Comparison of ENCODE assay signal across 12 mouse cellular contexts in the genomic region with DNA sequence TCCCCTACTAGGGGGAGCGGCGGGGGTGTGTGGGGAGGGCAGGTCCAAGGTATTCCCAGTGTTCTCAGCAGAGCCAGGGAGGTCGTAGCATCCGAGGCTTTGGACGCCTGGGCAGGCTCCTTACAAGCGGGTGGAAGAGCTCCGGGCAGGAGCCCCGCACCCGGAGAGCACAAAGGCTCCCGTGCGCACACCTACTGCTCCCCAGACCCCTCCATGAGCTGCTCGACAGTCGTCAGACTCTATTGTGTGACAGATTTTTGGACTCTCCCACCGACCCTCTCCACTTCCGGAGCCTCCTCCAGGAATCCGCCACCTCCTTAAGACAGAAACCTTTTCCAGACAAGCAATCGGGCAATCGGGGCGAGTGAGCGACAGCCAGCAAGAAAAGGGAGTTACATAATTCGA. TPM values are rescaled to one million over a fixed set of nuclear protein-coding genes. Genes with fewer than 3 reads are reported as not detected.
DNase-seq lines count a peak whose midpoint lies in the region; ATAC-seq lines count a peak whose summit lies in the region.
"Had no signal": no experiment of that assay in that cellular context is flagged by ENCODE, and none has a peak within 500 bp of the region (broad histone marks: within the 10 kb centered on the region; RNA-seq: fewer than 3 reads in every experiment).

No protein-coding gene starts in this region.

- no peaks in the 10 kb centered on the region for H3K9me3 ChIP-seq in forebrain, embryonic 11.5 days (ENCODE audit: control insufficient read depth, low read length)
- H3K9me3 ChIP-seq in forebrain, embryonic 14.5 days (replicated peaks; ENCODE audit: control insufficient read depth, low read length) = no peaks in the 10 kb centered on the region
- H3K9me3 ChIP-seq in midbrain, embryonic 10.5 days (replicated peaks) = no peaks in the 10 kb centered on the region
- no peaks in the 10 kb centered on the region for H3K9me3 ChIP-seq in midbrain, embryonic 16.5 days (replicated peaks; ENCODE audit: control insufficient read depth, low read length, poor library complexity, severe bottlenecking)
- H3K9me3 ChIP-seq in limb, embryonic 10.5 days (replicated peaks) = no peaks in the 10 kb centered on the region
- H3K9me3 ChIP-seq in neural tube, embryonic 13.5 days = no peaks in the 10 kb centered on the region
- H3K9me3 ChIP-seq: liver, embryonic 13.5 days had no signal

- no peak overlapping the region for H3K27ac ChIP-seq in forebrain, embryonic 11.5 days (ENCODE audit: low read depth, low read length)
- H3K27ac ChIP-seq in forebrain, embryonic 14.5 days (ENCODE audit: low read depth, low read length) = no peak overlapping the region
- H3K27ac ChIP-seq in midbrain, embryonic 10.5 days (replicated peaks) = peak overlapping the region; percentile 70
- H3K27ac ChIP-seq in midbrain, embryonic 16.5 days (ENCODE audit: low read length) = no peak overlapping the region
- peak overlapping the region; percentile 93 for H3K27ac ChIP-seq in limb, embryonic 10.5 days
- H3K27ac ChIP-seq in neural tube, embryonic 13.5 days (replicated peaks) = peak overlapping the region; percentile 95
- H3K27ac ChIP-seq: layer of hippocampus, adult 2 months; liver, embryonic 13.5 days; stomach, postnatal 0 days had no signal

- under 1% methylated on average over 21 of the region's 21 CpGs for WGBS in forebrain, embryonic 11.5 days
- under 1% methylated on average over 21 of the region's 21 CpGs for WGBS in forebrain, embryonic 14.5 days
- under 1% methylated on average over 21 of the region's 21 CpGs for WGBS in midbrain, embryonic 10.5 days
- WGBS in midbrain, embryonic 16.5 days = under 1% methylated on average over 21 of the region's 21 CpGs
- WGBS in limb, embryonic 10.5 days = under 1% methylated on average over 21 of the region's 21 CpGs
- WGBS in neural tube, embryonic 13.5 days = under 1% methylated on average over 21 of the region's 21 CpGs

- H3K4me1 ChIP-seq in forebrain, embryonic 11.5 days (replicated peaks; ENCODE audit: control insufficient read depth, insufficient read depth, low read length) = peaks cover 24% of the 10 kb centered on the region
- peaks cover 2% of the 10 kb centered on the region; the same call in 1 of the 2 replicates for H3K4me1 ChIP-seq in forebrain, embryonic 14.5 days (ENCODE audit: control insufficient read depth, insufficient read depth, low read length)
- peaks cover 87% of the 10 kb centered on the region for H3K4me1 ChIP-seq in midbrain, embryonic 10.5 days
- peaks cover 9% of the 10 kb centered on the region for H3K4me1 ChIP-seq in midbrain, embryonic 16.5 days (ENCODE audit: control insufficient read depth, insufficient read depth, low read length)
- H3K4me1 ChIP-seq in limb, embryonic 10.5 days = peaks cover 88% of the 10 kb centered on the region
- H3K4me1 ChIP-seq in neural tube, embryonic 13.5 days (replicated peaks) = peaks cover 54% of the 10 kb centered on the region

- H3K9ac ChIP-seq in forebrain, embryonic 11.5 days (ENCODE audit: low read length) = no peak overlapping the region
- no peak overlapping the region for H3K9ac ChIP-seq in forebrain, embryonic 14.5 days (ENCODE audit: low read length)
- H3K9ac ChIP-seq in midbrain, embryonic 16.5 days (ENCODE audit: low read depth, low read length) = no peak overlapping the region
- H3K9ac ChIP-seq in neural tube, embryonic 13.5 days = peak overlapping the region; percentile 86
- H3K9ac ChIP-seq: liver, embryonic 13.5 days had no signal

- no peak overlapping the region for H3K4me3 ChIP-seq in forebrain, embryonic 11.5 days (ENCODE audit: low read depth, low read length)
- H3K4me3 ChIP-seq in forebrain, embryonic 14.5 days (ENCODE audit: low read depth, low read length) = no peak overlapping the region
- H3K4me3 ChIP-seq in midbrain, embryonic 10.5 days = peak overlapping the region; percentile 55
- H3K4me3 ChIP-seq in midbrain, embryonic 16.5 days (ENCODE audit: low read depth, low read length) = no peak overlapping the region
- peak overlapping the region; percentile 79 for H3K4me3 ChIP-seq in limb, embryonic 10.5 days
- H3K4me3 ChIP-seq in neural tube, embryonic 13.5 days = peak overlapping the region; percentile 53
- H3K4me3 ChIP-seq: layer of hippocampus, adult 2 months; liver, embryonic 13.5 days had no signal

- no peak overlapping the region for H3K4me2 ChIP-seq in forebrain, embryonic 11.5 days (ENCODE audit: low read depth, low read length, severe bottlenecking)
- H3K4me2 ChIP-seq in forebrain, embryonic 14.5 days (ENCODE audit: low read length) = no peak overlapping the region
- H3K4me2 ChIP-seq in midbrain, embryonic 16.5 days (ENCODE audit: low read length) = no peak overlapping the region; the same call in 1 of the 2 replicates
- peak overlapping the region; percentile 62 for H3K4me2 ChIP-seq in neural tube, embryonic 13.5 days
- H3K4me2 ChIP-seq: liver, embryonic 13.5 days had no signal

- ATAC-seq in forebrain, embryonic 11.5 days (replicated peaks; ENCODE audit: low FRiP score) = no peak
- ATAC-seq in forebrain, embryonic 14.5 days = no peak
- ATAC-seq in midbrain, embryonic 16.5 days = no peak
- ATAC-seq in neural tube, embryonic 13.5 days (ENCODE audit: low read depth) = no peak
- ATAC-seq in CD4-positive, CD25-positive, alpha-beta regulatory T cell, adult 4 months = no peak

- no peaks in the 10 kb centered on the region for H3K36me3 ChIP-seq in forebrain, embryonic 11.5 days (ENCODE audit: control insufficient read depth, insufficient read depth, low read length)
- H3K36me3 ChIP-seq in forebrain, embryonic 14.5 days (ENCODE audit: control insufficient read depth, insufficient read depth, low read length) = no peaks in the 10 kb centered on the region
- H3K36me3 ChIP-seq in midbrain, embryonic 10.5 days = peaks cover 2% of the 10 kb centered on the region; the same call in 1 of the 2 replicates
- H3K36me3 ChIP-seq in midbrain, embryonic 16.5 days (ENCODE audit: control insufficient read depth, insufficient read depth, low read length) = no peaks in the 10 kb centered on the region
- H3K36me3 ChIP-seq in limb, embryonic 10.5 days = peaks cover 39% of the 10 kb centered on the region
- no peaks in the 10 kb centered on the region for H3K36me3 ChIP-seq in neural tube, embryonic 13.5 days
- H3K36me3 ChIP-seq: liver, embryonic 13.5 days had no signal

- peak; percentile 65 for DNase-seq in forebrain, embryonic 11.5 days (ENCODE audit: low spot score)
- no peak for DNase-seq in forebrain, embryonic 14.5 days (ENCODE audit: low spot score)
- DNase-seq in midbrain, embryonic 10.5 days (ENCODE audit: low spot score) = peak; percentile 63
- peak; percentile 72 for DNase-seq in limb, embryonic 10.5 days (ENCODE audit: low spot score)
- no peak for DNase-seq in spleen, postnatal 14 days (ENCODE audit: low spot score in 2 of 2)
- DNase-seq: liver, embryonic 13.5 days had no signal

- H3K27me3 ChIP-seq in forebrain, embryonic 11.5 days (ENCODE audit: control insufficient read depth, insufficient read depth, low read length) = peaks cover 99% of the 10 kb centered on the region
- H3K27me3 ChIP-seq in forebrain, embryonic 14.5 days (replicated peaks; ENCODE audit: control insufficient read depth, insufficient read depth, low read length) = peaks cover 95% of the 10 kb centered on the region
- peaks cover 100% of the 10 kb centered on the region for H3K27me3 ChIP-seq in midbrain, embryonic 10.5 days (ENCODE audit: low read depth, poor library complexity, severe bottlenecking)
- H3K27me3 ChIP-seq in midbrain, embryonic 16.5 days (ENCODE audit: control insufficient read depth, insufficient read depth, low read depth, low read length) = peaks cover 64% of the 10 kb centered on the region
- H3K27me3 ChIP-seq in limb, embryonic 10.5 days (ENCODE audit: low read depth, poor library complexity, severe bottlenecking) = peaks cover 92% of the 10 kb centered on the region
- H3K27me3 ChIP-seq in neural tube, embryonic 13.5 days = peaks cover 100% of the 10 kb centered on the region

RNA-seq across cellular contexts. Expression of a gene that starts 4.2 kb away (rescaled TPM):
- 1.0 and 1.6 TPM in 2 replicates for polyA plus RNA-seq in forebrain, embryonic 11.5 days (2014; fragmentation: Nextera tagmentation; extraction: Ambion mirVana)
- polyA plus RNA-seq in forebrain, embryonic 14.5 days (2014; fragmentation: Nextera tagmentation; extraction: Ambion mirVana) = 0.34 and 0.40 TPM in 2 replicates
- 2.7 and 3.1 TPM in 2 replicates for polyA plus RNA-seq in midbrain, embryonic 10.5 days (2016; fragmentation: Nextera tagmentation; extraction: Ambion mirVana)
- polyA plus RNA-seq in midbrain, embryonic 16.5 days (2015; fragmentation: Nextera tagmentation; extraction: Ambion mirVana) = 0.95 and 0.98 TPM in 2 replicates
- polyA plus RNA-seq in limb, embryonic 10.5 days (2016; fragmentation: Nextera tagmentation; extraction: Ambion mirVana) = 11.0 and 13.9 TPM in 2 replicates
- 9.1 and 11.1 TPM in 2 replicates for polyA plus RNA-seq in neural tube, embryonic 13.5 days (2015; fragmentation: Nextera tagmentation; extraction: Ambion mirVana)
- polyA plus RNA-seq in CD4-positive, CD25-positive, alpha-beta regulatory T cell, adult 4 months (2017; shearing (Covaris generic)) = not detected
- polyA plus RNA-seq: heart, embryonic 16.5 days; liver, embryonic 13.5 days; stomach, postnatal 0 days had no signal

Comparison
In these comparisons a context has a peak if more than half of its experiments do, and no peak if none do; other contexts are left out.
1. DNase-seq: peak in forebrain, embryonic 11.5 days (single experiment), midbrain, embryonic 10.5 days (single experiment) and limb, embryonic 10.5 days (single experiment); none in forebrain, embryonic 14.5 days (single experiment) and spleen, postnatal 14 days (0 of 2).
2. H3K27ac ChIP-seq: peak in midbrain, embryonic 10.5 days (single experiment), limb, embryonic 10.5 days (single experiment) and neural tube, embryonic 13.5 days (single experiment); none in forebrain, embryonic 11.5 days (single experiment), forebrain, embryonic 14.5 days (single experiment) and midbrain, embryonic 16.5 days (single experiment).
3. H3K4me3 ChIP-seq: peak in midbrain, embryonic 10.5 days (single experiment), limb, embryonic 10.5 days (single experiment) and neural tube, embryonic 13.5 days (single experiment); none in forebrain, embryonic 11.5 days (single experiment), forebrain, embryonic 14.5 days (single experiment) and midbrain, embryonic 16.5 days (single experiment).